Mouse (Mus musculus) CH12.LX (cell line): Measurements from ENCODE around the gene Capn8. TPM values are rescaled to one million over a fixed set of nuclear protein-coding genes. Genes with fewer than 3 reads are reported as not detected.
A peak's percentile ranks its signal among the peaks of the same experiment; 100 is the strongest.

Source experiments
- DNase-seq: peaks from one replicate; pipeline ENCODE4 v3.0.0-alpha.2; 2013; ENCODE audit errors: extremely low read depth
- H3K27ac ChIP-seq: 2 replicates; pipeline ENCODE4 v1.5.1; 2012; ENCODE audit warnings: low read depth, mild to moderate bottlenecking, control low read depth, moderate library complexity; ENCODE audit not compliant: insufficient read depth
- H3K27me3 ChIP-seq: replicated peaks from 2 replicates; pipeline ENCODE3; 2012; ENCODE audit warnings: inconsistent platforms
- H3K36me3 ChIP-seq, 2 experiments: replicated peaks in 1 of 2; 2 replicates each; pipeline versions ENCODE3 to v1.6.1; 2012; ENCODE audit warnings: inconsistent platforms in 1 of 2, low read length in 1 of 2, mild to moderate bottlenecking in 1 of 2, mixed read lengths in 1 of 2, moderate library complexity in 1 of 2; ENCODE audit not compliant: control insufficient read depth in 1 of 2, insufficient read depth in 1 of 2
- H3K4me1 ChIP-seq, 2 experiments: 2 replicates each; pipeline ENCODE4 v1.6.1; 2012; ENCODE audit warnings: inconsistent platforms in 1 of 2, moderate library complexity in 1 of 2; ENCODE audit not compliant: insufficient read depth in 2 of 2, control insufficient read depth in 1 of 2
- H3K4me2 ChIP-seq: 2 replicates; pipeline ENCODE4 v1.6.1; 2012; ENCODE audit warnings: low read depth, mild to moderate bottlenecking, control low read depth; ENCODE audit not compliant: poor library complexity, insufficient read depth, severe bottlenecking
- H3K4me3 ChIP-seq, 3 experiments: fragments of 150-350 bp in 1 of 3; sonication (generic) in 1 of 3; replicated peaks in 1 of 3; 2 replicates each; pipeline versions ENCODE3 to v1.5.1; 2011 to 2012; ENCODE audit warnings: low read depth in 2 of 3, low read length in 2 of 3, mild to moderate bottlenecking in 2 of 3, moderate library complexity in 2 of 3, control low read depth in 1 of 3, improper control_type of control experiment in 1 of 3, inconsistent platforms in 1 of 3, mixed read lengths in 1 of 3; ENCODE audit not compliant: poor library complexity in 1 of 3
- H3K79me2 ChIP-seq: replicated peaks from 2 replicates; pipeline ENCODE4 v1.6.1; 2012; ENCODE audit warnings: mild to moderate bottlenecking, moderate library complexity; ENCODE audit not compliant: control insufficient read depth, poor library complexity, insufficient read depth, severe bottlenecking; ENCODE audit errors: extremely low read depth
- H3K9ac ChIP-seq: 2 replicates; pipeline ENCODE4 v1.6.1; 2012; ENCODE audit warnings: low read depth, mild to moderate bottlenecking, control low read depth, moderate library complexity; ENCODE audit not compliant: insufficient read depth
- H3K9me3 ChIP-seq: replicated peaks from 2 replicates; pipeline ENCODE3; 2012; ENCODE audit warnings: low read length, inconsistent platforms, mixed read lengths
- BHLHE40 ChIP-seq: IDR thresholded peaks from 2 replicates; pipeline ENCODE4 v1.6.1; 2011; ENCODE audit warnings: mild to moderate bottlenecking, low read depth, low read length, improper control_type of control experiment
- CHD1 ChIP-seq: IDR thresholded peaks from 2 replicates; pipeline ENCODE4 v1.6.1; 2012; ENCODE audit warnings: low read depth, low read length, improper control_type of control experiment, inconsistent platforms
- CHD2 ChIP-seq: IDR thresholded peaks from 2 replicates; pipeline ENCODE4 v1.6.1; 2011; ENCODE audit warnings: low read length, improper control_type of control experiment
- CTCF ChIP-seq, 2 experiments: IDR thresholded peaks in 1 of 2; conservative IDR thresholded peaks in 1 of 2; 2 replicates each; pipeline ENCODE4 v1.5.1; 2011 to 2012; ENCODE audit warnings: low read depth in 2 of 2, low read length in 2 of 2, improper control_type of control experiment in 1 of 2, inconsistent platforms in 1 of 2, mild to moderate bottlenecking in 1 of 2, moderate library complexity in 1 of 2
- E2F4 ChIP-seq: IDR thresholded peaks from 2 replicates; pipeline ENCODE4 v1.6.1; 2011; ENCODE audit warnings: low read depth, low read length, improper control_type of control experiment; ENCODE audit not compliant: insufficient replicate concordance
- ELF1 ChIP-seq: IDR thresholded peaks from 2 replicates; pipeline ENCODE4 v1.6.1; 2014; ENCODE audit warnings: low read depth, mild to moderate bottlenecking, inconsistent platforms, low read length, improper control_type of control experiment
- EP300 ChIP-seq: IDR thresholded peaks from 2 replicates; pipeline ENCODE4 v1.6.1; 2011; ENCODE audit warnings: low read length, improper control_type of control experiment
- ETS1 ChIP-seq: conservative IDR thresholded peaks from 2 replicates; pipeline ENCODE4 v1.6.1; 2012; ENCODE audit warnings: low read depth, mild to moderate bottlenecking, inconsistent platforms, low read length, improper control_type of control experiment, moderate library complexity
- GABPA ChIP-seq: IDR thresholded peaks from 2 replicates; pipeline ENCODE4 v1.6.1; 2012; ENCODE audit warnings: low read depth, low read length, improper control_type of control experiment, inconsistent platforms; ENCODE audit not compliant: insufficient replicate concordance
- HCFC1 ChIP-seq: IDR thresholded peaks from 2 replicates; pipeline ENCODE4 v1.6.1; 2012; ENCODE audit warnings: low read depth, mild to moderate bottlenecking, inconsistent platforms, low read length, improper control_type of control experiment
- IRF4 ChIP-seq: IDR thresholded peaks from 2 replicates; pipeline ENCODE4 v1.6.1; 2014; ENCODE audit warnings: low read depth, mild to moderate bottlenecking, inconsistent platforms, low read length, improper control_type of control experiment
- JUN ChIP-seq: IDR thresholded peaks from 2 replicates; pipeline ENCODE4 v1.6.1; 2011; ENCODE audit warnings: low read depth, mild to moderate bottlenecking, low read length, improper control_type of control experiment, moderate library complexity; ENCODE audit not compliant: insufficient read depth
- JUND ChIP-seq: conservative IDR thresholded peaks from 2 replicates; pipeline ENCODE4 v1.6.1; 2011; ENCODE audit warnings: low read depth, low read length, improper control_type of control experiment
- KAT2A ChIP-seq: IDR thresholded peaks from 2 replicates; pipeline ENCODE4 v1.6.1; 2012; ENCODE audit warnings: low read length, improper control_type of control experiment, inconsistent platforms; ENCODE audit not compliant: insufficient replicate concordance
- MAFK ChIP-seq: IDR thresholded peaks from 2 replicates; pipeline ENCODE4 v1.6.1; 2011; ENCODE audit warnings: low read length, improper control_type of control experiment; ENCODE audit not compliant: insufficient replicate concordance
- MAX ChIP-seq: IDR thresholded peaks from 2 replicates; pipeline ENCODE4 v1.6.1; 2011; ENCODE audit warnings: low read length, improper control_type of control experiment
- MAZ ChIP-seq: IDR thresholded peaks from 2 replicates; pipeline ENCODE4 v1.6.1; 2012; ENCODE audit warnings: low read depth, mild to moderate bottlenecking, inconsistent platforms, low read length, improper control_type of control experiment, moderate library complexity
- MEF2A ChIP-seq: IDR thresholded peaks from 2 replicates; pipeline ENCODE4 v1.6.1; 2014; ENCODE audit warnings: low read depth, mild to moderate bottlenecking, inconsistent platforms, low read length, improper control_type of control experiment, borderline replicate concordance
- MXI1 ChIP-seq: IDR thresholded peaks from 2 replicates; pipeline ENCODE4 v1.6.1; 2011; ENCODE audit warnings: mild to moderate bottlenecking, low read depth, low read length, improper control_type of control experiment
- MYC ChIP-seq: IDR thresholded peaks from 2 replicates; pipeline ENCODE4 v1.6.1; 2011; ENCODE audit warnings: low read depth, mild to moderate bottlenecking, improper control_type of control experiment, low read length
- NELFE ChIP-seq: IDR thresholded peaks from 2 replicates; pipeline ENCODE4 v1.6.1; 2011; ENCODE audit warnings: low read depth, low read length, improper control_type of control experiment
- PAX5 ChIP-seq: IDR thresholded peaks from 2 replicates; pipeline ENCODE4 v1.6.1; 2012; ENCODE audit warnings: low read length, inconsistent platforms, mixed read lengths
- POLR2A ChIP-seq: IDR thresholded peaks from 2 replicates; pipeline ENCODE4 v1.6.1; 2011; ENCODE audit warnings: low read depth, mild to moderate bottlenecking, improper control_type of control experiment, low read length
- POLR2AphosphoS2 ChIP-seq: IDR thresholded peaks from 2 replicates; pipeline ENCODE4 v1.6.1; 2011; ENCODE audit warnings: low read depth, low read length, improper control_type of control experiment
- RAD21 ChIP-seq: IDR thresholded peaks from 2 replicates; pipeline ENCODE4 v1.6.1; 2011; ENCODE audit warnings: low read depth, mild to moderate bottlenecking, low read length, improper control_type of control experiment, moderate library complexity
- RCOR1 ChIP-seq: conservative IDR thresholded peaks from 2 replicates; pipeline ENCODE4 v1.6.1; 2012; ENCODE audit warnings: low read depth, mild to moderate bottlenecking, inconsistent platforms, low read length, improper control_type of control experiment
- SIN3A ChIP-seq: IDR thresholded peaks from 2 replicates; pipeline ENCODE4 v1.6.1; 2012; ENCODE audit warnings: low read length, improper control_type of control experiment, inconsistent platforms
- SMC3 ChIP-seq: IDR thresholded peaks from 2 replicates; pipeline ENCODE4 v1.6.1; 2011; ENCODE audit warnings: low read depth, low read length, improper control_type of control experiment
- TBP ChIP-seq: conservative IDR thresholded peaks from 2 replicates; pipeline ENCODE4 v1.6.1; 2011; ENCODE audit warnings: low read depth, low read length, improper control_type of control experiment
- TCF12 ChIP-seq: IDR thresholded peaks from 2 replicates; pipeline ENCODE4 v1.6.1; 2014; ENCODE audit warnings: low read depth, mild to moderate bottlenecking, inconsistent platforms, low read length, improper control_type of control experiment
- UBTF ChIP-seq: IDR thresholded peaks from 2 replicates; pipeline ENCODE4 v1.6.1; 2012; ENCODE audit warnings: low read depth, mild to moderate bottlenecking, inconsistent platforms, low read length, improper control_type of control experiment, moderate library complexity
- USF1 ChIP-seq: IDR thresholded peaks from 2 replicates; pipeline ENCODE4 v1.6.1; 2014; ENCODE audit warnings: low read depth, mild to moderate bottlenecking, inconsistent platforms, low read length, improper control_type of control experiment
- USF2 ChIP-seq: conservative IDR thresholded peaks from 2 replicates; pipeline ENCODE4 v1.6.1; 2011; ENCODE audit warnings: low read depth, low read length, improper control_type of control experiment
- ZC3H11A ChIP-seq: IDR thresholded peaks from 2 replicates; pipeline ENCODE4 v1.6.1; 2012; ENCODE audit warnings: low read depth, mild to moderate bottlenecking, inconsistent platforms, low read length, improper control_type of control experiment
- ZKSCAN1 ChIP-seq: IDR thresholded peaks from 2 replicates; pipeline ENCODE4 v1.6.1; 2012; ENCODE audit warnings: low read depth, inconsistent platforms, low read length, improper control_type of control experiment, borderline replicate concordance
- ZMIZ1 ChIP-seq: IDR thresholded peaks from 2 replicates; pipeline ENCODE4 v1.6.1; 2012; ENCODE audit warnings: low read depth, mild to moderate bottlenecking, inconsistent platforms, low read length, improper control_type of control experiment
- ZNF384 ChIP-seq: IDR thresholded peaks from 2 replicates; pipeline ENCODE4 v1.6.1; 2012; ENCODE audit warnings: low read depth, low read length, improper control_type of control experiment, inconsistent platforms
- dilution Hi-C: fragments of 300-500 bp; cut with MboI; formaldehyde crosslinking; loops from 2 replicates; pipeline ENCODE4 v1.14.3; 2020; ENCODE audit warnings: low sequenced_read_pairs; ENCODE audit not compliant: extremely low pct_unique_long_range_greater_than_20kb, extremely low pct_ligation_motif_present
- in situ Hi-C: fragments of 300-500 bp; cut with MboI; formaldehyde crosslinking; loops from 3 replicates; pipeline ENCODE4 v1.14.3; 2019; ENCODE audit warnings: low sequenced_read_pairs, low pct_ligation_motif_present, low pct_unique_long_range_greater_than_20kb, mixed read lengths
- polyA plus RNA-seq: library from polyadenylated mRNA; unstranded; fragments of >175 nt; gene quantifications from 2 replicates; pipeline ENCODE4 v1.2.1, GENCODE M21; 2012; ENCODE audit warnings: low read depth; ENCODE audit not compliant: insufficient read length
- total RNA-seq, 2 experiments: library from RNA; depleted of rRNA; stranded (reverse); fragments of 300-350 nt in 1 of 2; fragments of >200 nt in 1 of 2; gene quantifications; 2 replicates each; pipeline ENCODE4 v1.2.3; 2012 to 2014

The Capn8 gene
- total and polyA plus RNA-seq, 3 experiments = not detected

DNA sequence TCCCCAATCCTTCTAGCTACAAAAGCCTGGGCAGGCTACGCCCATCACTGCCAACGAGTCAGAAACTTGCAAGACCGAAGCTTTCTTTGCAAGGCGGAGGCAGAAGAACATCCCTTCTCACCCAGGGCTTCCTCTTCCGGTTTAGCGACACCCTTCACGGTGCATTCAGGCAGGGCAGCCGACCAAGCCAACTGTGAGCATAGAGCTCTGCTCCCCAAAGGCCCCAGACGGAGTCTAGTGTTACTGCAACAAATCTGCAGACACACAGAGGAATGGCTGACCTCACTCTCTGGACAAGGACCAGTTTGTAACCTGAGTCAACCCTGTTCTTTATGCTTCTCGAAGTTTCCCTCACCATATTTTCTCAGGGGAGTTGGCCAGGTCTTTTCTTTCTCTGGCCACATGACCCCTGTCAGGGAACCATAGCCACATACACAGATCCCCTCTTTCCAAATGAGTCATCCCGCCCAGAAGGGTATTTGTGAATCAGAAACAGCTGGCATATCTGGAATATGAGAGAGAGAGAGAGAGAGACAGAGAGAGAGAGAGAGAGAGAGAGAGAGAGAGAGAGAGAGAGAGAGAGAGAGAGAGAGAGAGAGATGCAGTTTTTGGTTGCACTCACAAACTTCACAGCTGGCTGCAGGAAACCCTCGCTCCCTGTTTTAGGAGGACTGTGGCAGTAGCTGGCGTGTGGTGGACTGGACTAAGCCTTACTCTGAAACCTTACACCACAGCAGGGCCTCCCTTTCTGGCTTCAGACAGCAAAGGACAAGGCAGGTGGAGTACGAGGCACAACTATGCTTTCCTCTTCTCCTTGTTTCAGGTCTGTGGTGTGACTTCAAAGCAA, 44.5 kb upstream of the Capn8 start:
- H3K27ac ChIP-seq = peak overlapping the region; percentile 34; the same call in 1 of the 2 replicates
- in situ Hi-C loops (loop anchor here (25.0 kb wide), 1 partner anchor 633 kb away; no protein-coding TSS in a partner anchor), dilution Hi-C loops (no loop called here)
- H3K36me3 ChIP-seq = no peaks in the 10 kb centered on the region
- no peaks in the 10 kb centered on the region; the same call in 1 of the 2 replicates for H3K79me2 ChIP-seq
- peaks cover 4 to 36% of the 10 kb centered on the region in 2 experiments for H3K4me1 ChIP-seq
- peak overlapping the region; percentile 64 for H3K9ac ChIP-seq
- peak overlapping the region in 1 of 3 experiments; percentile 27 for H3K4me3 ChIP-seq
- peaks cover 2% of the 10 kb centered on the region for H3K27me3 ChIP-seq
- no peaks in the 10 kb centered on the region for H3K9me3 ChIP-seq
- H3K4me2 ChIP-seq = peak overlapping the region; percentile 69
- DNase-seq = peak; percentile 54
- no peak for TF ChIP-seq KAT2A
- TF ChIP-seq RAD21 = no peak
- 0 out of 2 replicates have a peak, but pooled peaks have one; percentile 31 for TF ChIP-seq BHLHE40
- no peak for TF ChIP-seq GABPA
- TF ChIP-seq USF2 = 0 out of 2 replicates have a peak, but pooled peaks have one; percentile 22
- no peak; the same call in 1 of the 2 replicates for TF ChIP-seq IRF4
- TF ChIP-seq CHD2 = 0 out of 2 replicates have a peak, but pooled peaks have one; percentile 1
- TF ChIP-seq MAZ = no peak
- TF ChIP-seq PAX5 = no peak
- TF ChIP-seq POLR2AphosphoS2 = peak; percentile 51; the same call in 1 of the 2 replicates
- TF ChIP-seq SMC3 = no peak
- TF ChIP-seq MEF2A = 0 out of 2 replicates have a peak, but pooled peaks have one; percentile 43
- TF ChIP-seq JUND = peak; percentile 52
- peak; percentile 6; the same call in 1 of the 2 replicates for TF ChIP-seq JUN
- no peak for TF ChIP-seq SIN3A
- TF ChIP-seq E2F4 = no peak
- TF ChIP-seq ZC3H11A = no peak
- TF ChIP-seq UBTF = no peak
- peak; percentile 75 for TF ChIP-seq POLR2A
- 0 out of 2 replicates have a peak, but pooled peaks have one; percentile 42 for TF ChIP-seq ZMIZ1
- no peak for TF ChIP-seq TCF12
- TF ChIP-seq MYC = no peak
- TF ChIP-seq ZNF384 = no peak
- peak; percentile 48 for TF ChIP-seq ETS1
- peak; percentile 69 for TF ChIP-seq NELFE
- TF ChIP-seq EP300 = peak; percentile 55; the same call in 1 of the 2 replicates
- peak; percentile 57; the same call in 1 of the 2 replicates for TF ChIP-seq TBP
- TF ChIP-seq CTCF (conservative IDR thresholded peaks at IDR 0.05 in 1 of 2, IDR thresholded peaks at IDR 0.05 in 1 of 2; ENCODE audit: low read depth in 2 of 2, low read length in 2 of 2) = no peak
- peak; percentile 89 for TF ChIP-seq ELF1
- peak; percentile 51; the same call in 1 of the 2 replicates for TF ChIP-seq HCFC1
- no peak for TF ChIP-seq RCOR1
- peak; percentile 43; the same call in 1 of the 2 replicates for TF ChIP-seq USF1
- TF ChIP-seq MAX = no peak
- TF ChIP-seq ZKSCAN1 = no peak
- TF ChIP-seq MAFK = no peak
- TF ChIP-seq CHD1 = no peak
- TF ChIP-seq MXI1 = peak; percentile 8; the same call in 1 of the 2 replicates
